Mouse (Mus musculus): ENCODE measurements around the gene Umad1.

Umad1 gene

GRCm38 (mm10) chr6:8420187-8420503, 161.1 kb downstream of the Umad1 start:
- DNase-seq, result no peak

DNA sequence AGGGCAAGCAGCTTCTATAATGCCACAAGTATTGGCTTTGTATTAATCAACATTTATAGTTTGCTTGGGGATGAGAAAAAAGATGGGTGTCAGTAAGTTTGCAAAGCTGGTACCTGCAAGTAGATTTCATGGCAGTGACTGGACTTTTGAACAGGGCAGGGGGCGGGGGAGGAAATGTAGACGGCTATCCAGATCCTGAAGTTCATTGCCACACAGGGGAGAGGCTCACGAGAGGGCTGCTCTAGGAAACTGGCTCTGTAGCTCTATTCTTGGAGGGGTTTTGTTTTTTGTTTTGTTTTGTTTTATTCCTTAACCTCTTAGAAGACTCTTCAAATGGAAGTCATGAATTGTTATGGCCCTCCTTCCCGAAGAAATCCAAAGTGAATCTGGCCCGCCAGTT, 162.3 kb downstream of the Umad1 start:
- DNase-seq, result peak; percentile 39

GRCm38 (mm10) chr6:8421959-8422581, 163.0 kb downstream of the Umad1 start:
- DNase-seq, result no peak

- no peak for DNase-seq
These were observed 164.1 kb downstream of the Umad1 start for GRCm38 (mm10) chr6:8423142-8423541.

- DNase-seq, result no peak
These were observed 168.6 kb downstream of the Umad1 start for GRCm38 (mm10) chr6:8427692-8428091.

- no peak for DNase-seq
These were observed 171.6 kb downstream of the Umad1 start for GRCm38 (mm10) chr6:8430610-8431234.

DNA sequence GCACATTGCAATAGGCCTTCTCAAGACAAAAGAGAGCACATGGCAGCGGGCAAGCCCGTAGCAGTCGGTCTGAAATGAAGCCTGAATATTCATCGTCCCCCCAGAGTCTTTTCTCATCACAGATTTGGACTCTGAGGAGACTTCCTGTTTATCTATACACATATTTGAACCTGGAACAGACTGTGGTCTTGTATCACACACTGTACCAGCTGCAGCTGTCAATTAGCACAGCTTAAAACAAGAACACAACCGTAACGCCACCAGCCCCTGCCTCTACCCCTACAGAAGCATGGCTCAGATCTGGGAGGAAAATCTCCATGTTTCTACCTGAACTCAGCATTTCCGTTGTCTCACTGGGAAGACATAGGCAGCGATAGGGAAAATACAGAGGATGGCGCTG, 174.1 kb downstream of the Umad1 start:
- DNase-seq, result no peak

DNA sequence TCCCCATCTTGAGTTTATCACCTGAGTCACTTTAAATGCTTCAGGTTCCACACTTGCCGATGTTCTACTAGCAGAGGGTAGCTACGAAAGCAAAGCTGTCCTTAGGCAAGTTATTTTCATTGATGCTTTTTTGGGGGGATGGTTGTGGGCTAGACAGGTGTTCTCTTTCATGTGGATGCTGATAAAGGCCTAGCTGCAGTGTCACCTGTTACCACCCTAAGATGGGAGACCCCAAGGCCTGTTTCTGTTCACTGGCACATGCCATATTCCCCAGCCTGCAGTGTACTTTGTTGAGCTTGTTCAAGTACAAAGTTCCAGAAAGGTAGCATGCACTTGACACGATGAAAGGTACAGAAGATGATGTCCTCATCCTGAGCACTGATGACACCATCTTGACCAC, 178.8 kb downstream of the Umad1 start:
- DNase-seq, result no peak

DNA sequence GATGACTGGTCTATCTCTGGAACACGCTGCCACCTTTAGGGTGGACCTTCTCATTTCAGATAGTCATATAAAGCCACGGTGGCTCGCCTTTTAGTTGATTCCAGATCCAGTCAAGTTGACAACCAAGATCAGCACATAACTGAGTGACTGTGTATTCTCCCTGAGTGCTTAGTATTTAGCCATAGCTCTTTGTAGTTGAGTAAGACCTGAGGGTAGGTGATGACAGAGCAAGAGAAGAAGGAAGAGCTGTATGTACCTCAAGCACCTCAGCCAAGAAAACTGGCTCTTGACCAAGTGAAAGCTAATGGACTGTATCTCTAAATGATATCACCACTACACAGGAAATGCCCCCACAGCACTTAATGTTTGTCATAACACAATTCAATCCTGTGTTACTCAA, 182.7 kb downstream of the Umad1 start:
- DNase-seq, result no peak

DNA sequence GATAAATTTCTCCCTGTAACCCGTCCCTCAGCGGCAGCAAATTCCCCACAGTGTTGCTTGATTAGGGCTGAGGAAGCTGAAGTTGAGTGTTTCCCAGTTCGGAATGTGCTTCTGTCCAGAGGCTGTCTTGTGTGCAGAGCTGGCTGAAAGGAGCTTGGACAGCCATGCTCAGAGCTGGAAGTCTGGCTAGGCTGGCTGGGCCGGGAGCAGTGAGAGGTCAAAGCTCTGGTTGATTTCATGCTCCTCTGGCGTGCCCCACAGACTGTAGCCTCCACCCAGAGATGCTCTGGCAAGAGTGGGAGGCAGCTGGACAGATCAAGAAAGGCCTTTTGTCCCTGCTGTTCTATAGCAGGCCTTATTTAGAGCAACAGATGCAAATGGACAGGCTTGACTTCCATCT, 187.7 kb downstream of the Umad1 start:
- DNase-seq, result peak; percentile 97

GRCm38 (mm10) chr6:8455599-8455998, 196.5 kb downstream of the Umad1 start:
- DNase-seq, result no peak

- no peak for DNase-seq
These were observed 199.5 kb downstream of the Umad1 start for GRCm38 (mm10) chr6:8458596-8458995.

GRCm38 (mm10) chr6:8462447-8462846, 203.4 kb downstream of the Umad1 start:
- DNase-seq, result no peak

GRCm38 (mm10) chr6:8465388-8465787, 206.3 kb downstream of the Umad1 start:
- no peak for DNase-seq

DNA sequence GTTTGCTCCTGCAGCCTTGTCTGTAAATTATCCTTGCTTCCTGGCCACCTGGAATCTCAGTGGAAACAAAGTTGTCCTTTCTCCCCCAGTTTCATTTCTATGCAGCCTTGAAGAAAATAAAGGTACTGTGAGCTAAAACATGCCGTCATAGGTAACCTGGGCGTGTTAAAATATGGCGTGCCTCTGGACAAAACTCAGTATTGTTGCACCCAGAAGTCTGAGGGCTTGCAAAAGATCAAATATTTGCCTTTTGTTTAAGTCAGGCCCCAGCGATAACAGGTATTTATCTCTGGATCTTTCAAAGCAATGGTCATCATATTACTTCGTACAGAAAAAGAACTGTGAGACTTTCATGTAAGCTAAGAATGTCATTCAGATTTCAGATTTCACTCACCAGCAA, 206.9 kb downstream of the Umad1 start:
- DNase-seq, result no peak

DNA sequence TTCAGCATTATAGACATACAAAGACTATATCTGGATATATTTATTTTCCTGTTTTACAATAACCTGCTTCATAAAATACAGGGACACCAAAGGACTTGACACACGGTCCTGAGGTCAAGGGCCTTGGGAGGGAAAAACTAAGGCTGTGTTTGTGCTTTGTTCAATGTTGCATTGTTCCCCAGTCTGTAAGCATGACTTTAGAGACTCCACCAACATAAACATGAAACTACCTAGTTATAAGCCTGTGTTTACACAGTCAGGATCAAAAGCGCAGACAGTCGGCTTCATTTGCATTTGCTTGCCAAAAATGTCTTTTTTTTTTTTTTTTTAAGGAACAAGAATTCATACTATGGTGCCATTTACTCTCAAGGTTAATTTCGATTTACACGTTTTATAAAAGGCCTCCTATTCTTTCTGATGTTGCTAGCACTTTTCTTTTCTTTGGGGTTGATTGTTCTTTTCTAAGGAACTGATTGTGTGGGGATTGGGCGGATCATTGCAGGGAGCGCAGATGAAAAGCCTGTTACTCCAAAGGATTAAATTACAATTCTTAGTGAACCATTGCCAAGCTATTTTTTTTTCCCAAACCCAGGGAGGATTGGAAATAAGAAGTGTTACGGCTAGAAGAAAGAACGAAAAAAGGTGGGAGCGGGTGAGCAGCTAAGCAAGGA, 208.7 kb downstream of the Umad1 start:
- no peak for DNase-seq

DNA sequence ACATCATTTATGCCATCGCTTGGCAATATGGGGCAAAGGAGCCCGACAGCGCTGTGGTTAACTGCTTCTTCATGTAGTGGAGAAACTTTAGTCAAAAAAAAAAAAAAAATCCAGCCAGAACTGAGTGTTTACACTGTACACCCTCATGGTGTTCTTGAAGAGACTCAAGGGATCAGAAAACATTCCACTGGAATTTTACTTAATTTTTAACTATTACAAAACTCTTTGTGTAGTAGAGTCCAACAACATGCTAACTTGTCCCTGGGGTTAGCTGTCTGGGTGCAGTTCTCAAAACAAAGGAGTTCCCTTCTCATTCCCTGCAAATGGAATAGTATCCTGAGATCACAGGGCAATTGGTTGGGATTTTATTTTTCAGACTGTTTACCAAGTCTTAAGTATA, 210.8 kb downstream of the Umad1 start:
- DNase-seq, result no peak

- peak; percentile 82 for DNase-seq
These were observed 213.0 kb downstream of the Umad1 start for GRCm38 (mm10) chr6:8472125-8472524.

- peak; percentile 97 for DNase-seq
These were observed 213.8 kb downstream of the Umad1 start for GRCm38 (mm10) chr6:8472915-8473314.

DNA sequence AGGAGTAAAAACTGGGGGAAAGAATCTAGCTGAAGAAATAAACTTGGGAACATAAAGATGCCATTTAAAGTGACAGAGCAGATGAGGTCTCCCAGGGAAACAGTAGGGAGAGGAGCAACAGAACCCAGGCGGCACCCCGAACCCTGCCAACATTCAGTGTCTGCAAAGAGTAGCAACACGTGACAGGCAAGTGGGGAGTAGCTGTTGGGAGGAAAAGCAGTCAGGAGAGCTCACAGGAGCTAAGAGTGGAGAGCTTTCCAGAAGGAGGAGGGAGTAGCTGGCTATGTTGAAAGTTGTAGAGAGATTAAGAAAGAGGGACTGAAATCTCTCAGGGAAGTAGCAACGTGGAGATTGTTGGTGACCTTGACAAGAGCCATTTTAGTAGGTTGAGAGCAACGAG, 214.4 kb downstream of the Umad1 start:
- DNase-seq, result peak; percentile 95

- no peak for DNase-seq
These were observed 215.2 kb downstream of the Umad1 start for GRCm38 (mm10) chr6:8474316-8474715.

DNA sequence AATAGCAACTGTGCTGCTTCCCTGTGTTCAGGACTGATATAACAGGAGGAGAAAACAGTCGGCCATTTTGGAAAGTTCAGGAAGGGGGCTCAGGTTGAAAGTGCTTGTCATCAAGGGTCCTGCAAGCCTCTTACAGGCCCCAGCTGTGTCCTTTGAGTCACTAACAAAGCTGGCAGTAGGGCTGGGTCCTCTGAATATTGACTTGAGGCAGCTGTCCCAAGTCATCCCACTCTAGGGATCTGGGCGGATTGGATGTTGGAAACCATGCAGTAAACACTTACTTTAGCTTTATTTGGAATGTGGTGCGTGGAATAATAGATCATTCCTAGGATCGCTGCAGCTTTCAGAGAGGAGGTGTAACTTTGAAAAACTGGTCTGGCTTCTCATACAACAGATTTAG, 215.7 kb downstream of the Umad1 start:
- DNase-seq, result peak; percentile 89

DNA sequence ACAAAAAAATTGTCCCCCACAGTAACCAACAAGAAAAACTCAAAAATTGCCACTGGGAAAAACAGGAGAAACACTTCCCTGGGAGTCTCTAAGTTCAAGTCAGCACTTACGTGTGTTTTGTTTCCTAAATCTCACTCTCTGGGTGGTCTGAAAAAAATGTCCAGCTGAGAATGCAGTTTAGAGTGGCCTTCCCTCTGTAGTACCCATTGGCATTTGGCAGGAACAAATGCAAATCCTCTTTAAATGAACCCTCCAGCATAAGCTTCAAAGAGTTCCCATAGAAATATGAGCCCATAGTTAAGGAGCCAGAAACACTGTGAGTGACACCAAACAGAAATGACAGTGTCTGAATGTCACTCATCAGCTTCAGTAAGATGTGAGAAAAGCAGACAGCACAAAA, 220.1 kb downstream of the Umad1 start:
- DNase-seq, result no peak

- DNase-seq, result no peak
These were observed 225.6 kb downstream of the Umad1 start for GRCm38 (mm10) chr6:8484437-8485275.

All from heart, adult 11 months (tissue).